Mouse (Mus musculus) G1E (cell line): ENCODE measurements around the gene Emc1.

ENCODE experiments used
- CTCF ChIP-seq: IDR thresholded peaks from 2 replicates; pipeline ENCODE4 v1.5.1; 2012; ENCODE audit warnings: low read depth, low read length, inconsistent platforms, mixed read lengths
- GATA1 ChIP-seq: IDR thresholded peaks from 2 replicates; pipeline ENCODE4 v1.6.1; 2012; ENCODE audit warnings: borderline replicate concordance, low read length, inconsistent platforms, mixed read lengths
- POLR2AphosphoS5 ChIP-seq: IDR thresholded peaks from 2 replicates; pipeline ENCODE4 v1.6.1; 2012; ENCODE audit warnings: low read depth, low read length, inconsistent platforms; ENCODE audit not compliant: insufficient replicate concordance
- TAL1 ChIP-seq: conservative IDR thresholded peaks from 2 replicates; pipeline ENCODE4 v1.6.1; 2012; ENCODE audit warnings: low read depth, low read length, inconsistent platforms, mixed read lengths

- no peak for TF ChIP-seq CTCF
- no peak for TF ChIP-seq GATA1
- no peak for TF ChIP-seq POLR2AphosphoS5
- no peak for TF ChIP-seq TAL1
Measured at GRCm38 (mm10) chr4:139373130-139373529, 20.7 kb downstream of the Emc1 start.
